Mouse (Mus musculus) hematopoietic multipotent progenitor cell, adult 10-12 weeks (in vitro differentiated cells): ENCODE results near the gene Gm8882. TPM values are rescaled to one million over a fixed set of nuclear protein-coding genes. Genes with fewer than 3 reads are reported as not detected.

Experiments used
- polyA plus RNA-seq: library from polyadenylated mRNA; stranded (reverse); fragments of >175 nt; gene quantifications from 2 replicates; pipeline ENCODE4 v1.2.3, GENCODE M21; 2012; ENCODE audit warnings: low replicate concordance

Gm8882 gene
- polyA plus RNA-seq: not detected in 2 replicates

DNA sequence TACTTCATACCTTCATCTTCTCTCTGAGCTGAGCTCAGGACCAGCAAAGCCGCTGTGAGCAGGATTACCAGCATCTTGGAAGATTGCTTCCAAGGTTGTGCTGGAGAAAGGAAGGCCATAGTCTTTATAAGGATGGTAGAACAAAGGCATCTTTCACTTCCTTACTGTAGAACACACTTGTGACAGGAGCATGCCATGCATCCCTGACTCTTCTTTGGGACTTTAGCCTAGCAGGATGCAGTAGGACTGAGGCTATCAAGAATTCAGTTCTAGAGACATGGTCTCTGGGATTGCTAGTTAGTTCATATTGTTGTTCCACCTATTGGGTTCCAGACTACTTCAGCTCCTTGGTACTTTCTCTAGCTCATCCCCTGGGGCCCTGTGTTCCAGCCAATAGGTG lies at the start of gene Gm8882:
Gm8882 (minus strand) TSS at position 101 of the 400 bp plus-strand sequence.

DNA sequence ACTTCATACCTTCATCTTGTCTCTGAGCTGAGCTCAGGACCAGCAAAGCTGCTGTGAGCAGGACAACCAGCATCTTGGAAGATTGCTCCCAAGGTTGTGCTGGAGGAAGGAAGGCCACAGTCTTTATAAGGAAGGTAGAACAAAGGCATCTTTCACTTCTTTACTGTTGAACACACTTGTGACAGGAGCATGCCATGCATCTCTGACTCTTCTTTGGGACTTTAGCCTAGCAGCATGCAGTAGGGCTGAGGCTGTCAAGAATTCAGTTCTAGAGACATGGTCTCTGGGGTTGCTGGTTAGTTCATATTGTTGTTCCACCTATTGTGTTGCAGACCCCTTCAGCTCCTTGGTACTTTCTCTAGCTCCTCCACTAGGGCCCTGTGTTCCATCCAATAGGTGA lies 49.3 kb downstream of the Gm8882 start, which contains the start of gene Prpmp5:
Prpmp5 (minus strand) TSS at position 101 of the 400 bp plus-strand sequence.

Other genes starting within 250 kb of the Gm8882 start
- gene Prb1, start 153.6 kb downstream of the Gm8882 start, polyA plus RNA-seq: not detected in 2 replicates
- gene Prpmp5, start 49.4 kb downstream of the Gm8882 start, polyA plus RNA-seq: not detected in 2 replicates
- gene Prh1, start 205.7 kb upstream of the Gm8882 start, polyA plus RNA-seq: not detected in 2 replicates
- not detected in 2 replicates for gene Prp2, start 231.8 kb upstream of the Gm8882 start, polyA plus RNA-seq